Mouse (Mus musculus) left cerebral cortex, adult 8-10 months (tissue): Measurements from ENCODE around the gene Cnot6l. TPM values are rescaled to one million over a fixed set of nuclear protein-coding genes. Genes with fewer than 3 reads are reported as not detected.

Experiments used
- DNase-seq, 2 experiments: peaks; one replicate each; pipeline ENCODE4 v3.0.0; 2022; ENCODE audit warnings: low spot score in 2 of 2
- total RNA-seq, 4 experiments: library from RNA; stranded (reverse); gene quantifications; 2 replicates each; pipeline ENCODE4 v1.2.4; 2022

The Cnot6l gene
- 10 to 100 TPM; 69.8 to 80.3 (median 75.0) TPM for total RNA-seq

DNA sequence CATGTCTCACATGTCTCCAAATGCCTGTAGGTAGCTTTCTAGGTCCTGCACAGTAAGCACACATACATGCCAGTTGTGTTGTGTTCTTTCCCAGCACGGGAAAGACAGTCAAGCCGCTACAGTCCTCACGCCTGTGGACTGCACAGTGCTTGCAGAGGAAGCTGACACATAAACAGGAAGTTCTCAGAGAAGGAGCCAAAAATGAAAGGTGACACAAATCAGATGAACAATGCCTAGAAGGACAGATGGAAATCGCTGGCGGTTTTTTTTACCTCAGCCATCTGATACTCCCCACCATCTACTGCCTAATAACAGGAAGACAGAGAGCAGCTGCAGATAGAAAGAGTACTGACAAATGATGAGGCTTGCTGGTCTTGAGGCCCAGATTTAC, at the start of gene Cnot6l:
Gene Cnot6l, minus strand, starts transcription at position 151 of the 391 bp plus-strand sequence.
- no peak for DNase-seq

DNA sequence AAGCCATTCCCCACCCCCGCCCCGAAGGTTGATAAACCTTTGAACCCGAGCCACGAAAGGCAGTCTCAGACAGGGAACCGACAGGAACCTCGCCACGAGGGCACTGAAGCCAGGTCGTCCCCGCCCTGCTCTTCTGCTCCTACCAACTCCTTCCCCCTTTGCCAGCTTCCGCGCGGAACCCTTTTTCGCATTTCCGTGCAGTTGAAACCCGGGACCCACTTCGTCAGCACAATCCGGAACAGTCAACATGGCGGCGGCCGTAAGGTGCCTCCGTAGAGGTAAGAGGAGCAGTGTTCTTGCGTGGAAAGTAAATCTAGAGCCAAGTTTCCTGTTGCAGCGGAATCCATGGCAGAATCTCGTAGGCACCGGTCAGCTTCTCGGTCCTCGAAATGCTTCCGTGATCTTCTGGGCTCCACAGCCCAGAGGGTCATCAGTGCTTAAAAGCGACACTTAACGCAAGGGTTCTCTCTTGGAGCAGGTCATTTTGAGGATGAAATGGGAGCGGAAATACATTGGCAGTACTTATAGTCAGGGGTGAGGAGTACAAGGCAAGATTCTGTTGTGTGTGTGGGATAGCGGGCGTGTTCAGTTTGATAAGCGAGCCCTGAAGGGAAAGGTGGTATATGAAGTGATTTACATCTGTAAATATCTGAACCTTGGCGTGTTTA, 46.1 kb upstream of the Cnot6l start:
- peak; percentile 82 to 93 for DNase-seq

GRCm38 (mm10) chr5:96209459-96209858, 45.5 kb upstream of the Cnot6l start, which contains the start of gene Mrpl1:
TSS of gene Mrpl1 (plus strand) at chr5:96209493.
- DNase-seq = no peak

DNA sequence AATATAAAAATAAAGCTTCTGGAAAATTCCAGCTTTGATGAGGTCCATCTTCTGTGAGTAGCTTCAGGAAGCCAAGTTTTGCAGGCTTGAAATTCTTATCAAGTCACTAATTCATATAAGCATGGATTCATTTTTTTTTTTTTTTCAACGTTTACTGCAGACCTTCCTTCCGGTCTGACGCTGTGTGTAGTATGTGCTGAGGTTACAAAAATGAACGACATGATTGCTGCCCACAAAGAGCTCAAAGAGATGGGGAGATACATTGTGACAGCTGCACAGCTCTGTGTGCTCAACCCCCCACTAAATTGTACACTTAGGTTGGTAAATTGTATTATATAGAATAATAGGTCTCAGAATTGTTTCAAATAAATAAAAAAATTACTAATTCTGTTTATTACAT, 44.6 kb upstream of the Cnot6l start:
- DNase-seq = no peak

DNA sequence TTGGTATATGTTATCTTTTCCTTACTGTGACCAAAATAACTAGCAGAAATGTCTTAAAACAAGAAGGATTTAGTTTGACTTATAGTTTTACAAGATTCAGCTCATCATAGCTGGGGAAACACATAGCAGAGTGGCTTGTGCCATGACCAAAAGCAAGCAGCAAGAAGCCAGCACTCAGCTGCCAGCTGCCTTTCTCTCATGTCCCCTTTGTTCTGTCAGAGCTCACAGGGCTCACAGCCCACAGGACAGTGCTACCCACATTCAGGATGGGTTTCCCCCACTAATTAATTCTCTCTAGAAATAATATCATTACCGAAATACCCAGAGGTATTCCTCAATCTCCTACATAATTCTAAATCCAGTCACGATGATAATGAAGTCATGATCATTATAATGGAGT, 43.6 kb upstream of the Cnot6l start:
- DNase-seq = no peak

GRCm38 (mm10) chr5:96206897-96207296, 42.9 kb upstream of the Cnot6l start:
- DNase-seq = no peak

GRCm38 (mm10) chr5:96201462-96202154, 37.6 kb upstream of the Cnot6l start:
- DNase-seq = no peak

- no peak for DNase-seq
These were observed 36.3 kb upstream of the Cnot6l start for GRCm38 (mm10) chr5:96200269-96200668.

- no peak for DNase-seq
These were observed 34.3 kb upstream of the Cnot6l start for GRCm38 (mm10) chr5:96198271-96198670.

GRCm38 (mm10) chr5:96196547-96197052, 32.6 kb upstream of the Cnot6l start:
- DNase-seq = no peak

DNA sequence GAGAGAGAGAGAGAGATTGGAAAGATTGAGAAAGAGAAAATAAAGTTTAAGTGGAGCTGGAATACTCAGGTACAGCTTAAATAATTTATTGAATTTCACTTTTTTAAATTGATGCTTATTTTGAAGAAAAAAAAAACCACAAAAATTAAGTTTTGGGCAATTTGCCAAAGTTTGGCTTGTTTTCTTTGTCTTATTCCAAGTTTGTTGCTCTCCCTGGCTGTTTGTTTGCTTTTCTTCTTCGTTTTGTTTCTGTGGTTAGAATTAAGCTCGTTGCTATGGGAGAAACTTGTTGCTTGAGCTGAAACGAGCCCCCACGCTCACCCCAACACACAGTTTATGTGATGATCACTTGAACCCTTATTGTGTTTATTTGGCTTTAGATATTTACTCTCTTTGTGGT, 27.3 kb upstream of the Cnot6l start:
- no peak for DNase-seq

DNA sequence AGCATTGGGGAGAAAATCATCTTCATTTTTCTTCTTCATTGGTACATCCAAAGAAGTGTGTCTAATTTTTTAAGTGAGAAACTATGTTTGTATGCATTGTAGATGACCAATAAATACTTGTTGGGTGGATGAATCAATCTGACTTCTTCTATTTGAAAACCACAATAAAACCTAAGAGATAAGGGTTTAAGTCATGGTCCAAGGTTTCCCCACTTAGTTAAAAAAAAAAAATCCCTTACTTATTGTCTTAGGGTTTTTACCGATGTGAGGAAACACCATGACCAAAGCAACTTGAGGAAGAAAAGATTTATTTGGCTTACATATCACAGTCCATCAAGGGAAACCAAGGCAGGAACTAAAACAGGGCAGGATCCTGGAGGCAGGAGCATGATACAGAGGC, 25.8 kb upstream of the Cnot6l start:
- DNase-seq = no peak

- DNase-seq = no peak
These were observed 20.0 kb upstream of the Cnot6l start for GRCm38 (mm10) chr5:96183987-96184386.

- DNase-seq = no peak
These were observed 19.2 kb upstream of the Cnot6l start for GRCm38 (mm10) chr5:96183211-96183610.

DNA sequence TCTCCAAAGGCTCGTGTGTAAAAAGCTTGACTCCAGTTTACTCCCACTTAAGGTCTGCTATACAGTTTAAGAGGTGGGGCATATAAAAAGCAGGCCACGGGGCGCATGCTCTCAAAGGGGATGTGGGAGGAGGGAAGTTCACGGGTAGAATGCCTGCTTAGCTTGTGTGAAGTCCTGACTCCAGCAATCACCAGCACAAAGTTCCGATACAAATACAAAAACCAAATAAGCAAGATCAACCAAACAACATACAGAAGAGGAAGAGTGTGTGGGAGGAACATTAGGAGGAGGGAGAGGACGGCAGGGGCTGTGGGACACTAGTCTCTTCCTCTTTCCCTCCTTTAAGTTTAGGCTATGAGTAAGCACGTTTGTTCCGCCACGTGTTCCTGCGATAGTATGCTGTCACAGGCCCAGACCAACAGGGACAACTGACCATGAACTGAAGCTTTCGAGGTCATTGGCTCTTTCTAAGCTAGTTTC, 12.9 kb upstream of the Cnot6l start:
- DNase-seq = no peak

- DNase-seq = no peak
These were observed 12.2 kb upstream of the Cnot6l start for GRCm38 (mm10) chr5:96176121-96176520.

DNA sequence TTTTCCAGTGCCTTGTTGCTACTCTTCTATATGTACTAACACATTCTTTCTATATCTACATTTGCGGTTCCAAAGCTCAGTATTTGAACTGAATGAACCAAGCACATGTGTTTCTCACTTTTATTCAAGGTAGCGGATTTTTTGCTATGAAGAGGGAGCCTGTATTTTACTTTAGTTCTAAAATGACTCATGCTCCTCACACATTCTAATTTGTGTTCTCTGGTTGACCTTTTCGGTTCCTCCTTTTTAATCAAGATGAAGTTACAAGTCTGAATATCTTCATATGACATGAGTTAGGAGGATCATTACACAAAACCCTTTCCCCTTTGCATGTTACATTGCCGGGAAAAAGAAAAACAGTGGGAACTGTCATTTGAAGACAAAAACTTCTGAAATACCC, 7.8 kb upstream of the Cnot6l start:
- no peak for DNase-seq

DNA sequence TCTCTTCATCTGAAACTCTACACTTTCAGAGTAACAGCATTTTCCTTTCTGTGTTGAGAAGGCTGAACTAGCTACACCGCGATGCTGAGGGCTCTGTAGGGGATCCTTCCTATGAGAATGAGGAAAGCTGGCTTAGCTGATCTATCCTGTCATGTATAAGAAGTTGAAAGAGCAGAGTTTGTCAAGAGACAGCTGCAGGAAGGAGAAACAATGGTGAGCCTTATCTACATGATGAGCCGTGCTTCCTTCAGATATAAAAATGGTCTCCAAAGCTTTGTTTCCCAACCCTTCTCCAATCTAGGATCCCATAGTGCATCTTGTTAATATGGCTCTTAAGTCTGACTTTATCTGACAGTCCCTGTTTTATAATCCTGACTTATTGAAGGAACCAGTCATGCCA, 6.5 kb upstream of the Cnot6l start:
- no peak for DNase-seq

DNA sequence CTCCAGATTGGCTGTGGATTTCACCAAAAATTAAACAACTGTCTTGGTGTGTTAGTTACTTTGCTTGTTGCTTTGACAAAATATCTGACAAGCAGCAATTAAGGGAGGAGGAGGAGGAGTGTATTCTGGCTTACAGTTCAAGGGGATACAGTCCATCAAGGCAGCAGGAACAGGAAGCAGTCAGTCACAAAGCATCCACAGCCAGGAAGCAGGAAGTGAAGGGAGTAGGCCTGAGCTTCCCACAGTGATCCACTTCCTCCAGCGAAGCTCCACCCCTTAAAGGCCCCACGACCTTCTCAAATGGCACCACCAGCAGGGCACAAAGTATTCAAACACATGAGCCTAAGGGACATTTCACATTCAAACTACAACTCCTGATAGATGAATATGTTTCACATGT, 2.8 kb upstream of the Cnot6l start:
- no peak for DNase-seq

- no peak for DNase-seq
These were observed 463 bp downstream of the Cnot6l start for GRCm38 (mm10) chr5:96163396-96164020.

GRCm38 (mm10) chr5:96162399-96163331, 1.3 kb downstream of the Cnot6l start:
- peak; percentile 55 to 58 for DNase-seq
